Mouse (Mus musculus) forebrain, embryonic 14.5 days (tissue): ENCODE data around the gene Cetn4. TPM values are rescaled to one million over a fixed set of nuclear protein-coding genes. Genes with fewer than 3 reads are reported as not detected.
A peak's percentile ranks its signal among the peaks of the same experiment; 100 is the strongest.

ENCODE experiments used
- ATAC-seq: fragments of 200-750 bp; cut with Nextera tagmentation; 2 replicates; pipeline ENCODE4 v1.8.0; 2017; ENCODE audit warnings: mild to moderate bottlenecking, moderate library complexity
- DNase-seq: peaks from one replicate; pipeline ENCODE4 v3.0.0-alpha.2; 2015; ENCODE audit warnings: low spot score
- H3K27ac ChIP-seq: fragments of 300-500 bp; sonication (generic); 2 replicates; pipeline ENCODE4 v1.5.1; 2014; ENCODE audit warnings: low read depth, mild to moderate bottlenecking, control low read depth, low read length, moderate library complexity
- H3K27me3 ChIP-seq: fragments of 300-500 bp; sonication (generic); replicated peaks from 2 replicates; pipeline ENCODE4 v1.6.1; 2014; ENCODE audit warnings: low read length, control low read depth, mixed read lengths; ENCODE audit not compliant: control insufficient read depth, insufficient read depth
- H3K36me3 ChIP-seq: fragments of 300-500 bp; sonication (generic); 2 replicates; pipeline ENCODE4 v1.6.1; 2014; ENCODE audit warnings: low read length, control low read depth; ENCODE audit not compliant: control insufficient read depth, insufficient read depth
- H3K4me1 ChIP-seq: fragments of 300-500 bp; sonication (generic); 2 replicates; pipeline ENCODE4 v1.6.1; 2014; ENCODE audit warnings: antibody characterized with exemption, low read length, control low read depth; ENCODE audit not compliant: control insufficient read depth, insufficient read depth
- H3K4me2 ChIP-seq: fragments of 300-500 bp; sonication (generic); 2 replicates; pipeline ENCODE4 v1.6.1; 2014; ENCODE audit warnings: mild to moderate bottlenecking, control low read depth, low read length
- H3K4me3 ChIP-seq: fragments of 300-500 bp; sonication (generic); 2 replicates; pipeline ENCODE4 v1.5.1; 2014; ENCODE audit warnings: low read depth, low read length, control low read depth
- H3K9ac ChIP-seq: fragments of 300-500 bp; sonication (generic); 2 replicates; pipeline ENCODE4 v1.6.1; 2014; ENCODE audit warnings: mild to moderate bottlenecking, low read length, control low read depth, moderate library complexity
- H3K9me3 ChIP-seq: fragments of 300-500 bp; sonication (generic); replicated peaks from 2 replicates; pipeline ENCODE4 v1.6.1; 2016; ENCODE audit warnings: low read length, control low read depth, mixed read lengths; ENCODE audit not compliant: control insufficient read depth
- WGBS: fragments of 180-500 bp; shearing (Covaris S2); extraction: QIAGEN DNeasy Blood & Tissue Kit; methylation state at CpG from one replicate; pipeline ENCODE4 v1.1.7; 2014; 5-methylcytosine and 5-hydroxymethylcytosine counted together
- polyA plus RNA-seq: library from polyadenylated mRNA; unstranded; fragments of >200 nt; fragmentation: Nextera tagmentation; extraction: Ambion mirVana; gene quantifications from 2 replicates; pipeline ENCODE4 v1.2.1, GENCODE M21; 2014

Gene Cetn4
- polyA plus RNA-seq, 1 experiment from 2014 or later = 1.6 TPM

- ATAC-seq = no peak
- Histone ChIP-seq H3K4me3 (no peak overlapping the region), H3K9ac (no peak overlapping the region), H3K4me2 (no peak overlapping the region), H3K27ac (no peak overlapping the region), H3K4me1 (peaks cover under 1% of the 10 kb centered on the region), H3K9me3 (no peaks in the 10 kb centered on the region), H3K27me3 (peaks cover 7% of the 10 kb centered on the region; the same call in 1 of the 2 replicates), H3K36me3 (no peaks in the 10 kb centered on the region)
- 85% methylated on average over 5 of the region's 5 CpGs for WGBS
- no peak for DNase-seq
Observed at GRCm38 (mm10) chr3:37342811-37343210, 30.3 kb upstream of the Cetn4 start.

- ATAC-seq = no peak
- WGBS = 64% methylated on average over 5 of the region's 5 CpGs
- Histone ChIP-seq H3K27ac (no peak overlapping the region), H3K9me3 (no peaks in the 10 kb centered on the region), H3K36me3 (no peaks in the 10 kb centered on the region), H3K4me2 (no peak overlapping the region), H3K4me3 (no peak overlapping the region), H3K4me1 (no peaks in the 10 kb centered on the region), H3K27me3 (no peaks in the 10 kb centered on the region), H3K9ac (no peak overlapping the region)
- DNase-seq = peak; percentile 7
Observed at GRCm38 (mm10) chr3:37341110-37341509, 28.6 kb upstream of the Cetn4 start.

- DNase-seq = no peak
- 91% methylated on average over 4 of the region's 4 CpGs for WGBS
- H3K4me1 ChIP-seq = no peaks in the 10 kb centered on the region
- no peak overlapping the region for H3K27ac ChIP-seq
- no peaks in the 10 kb centered on the region for H3K27me3 ChIP-seq
- H3K9me3 ChIP-seq = no peaks in the 10 kb centered on the region
- no peak overlapping the region for H3K4me2 ChIP-seq
- no peaks in the 10 kb centered on the region for H3K36me3 ChIP-seq
- ATAC-seq = no peak
- H3K4me3 ChIP-seq = no peak overlapping the region
- H3K9ac ChIP-seq = no peak overlapping the region
Observed at GRCm38 (mm10) chr3:37334053-37334452, 21.5 kb upstream of the Cetn4 start.

GRCm38 (mm10) chr3:37331999-37332449, 19.5 kb upstream of the Cetn4 start:
- no peak overlapping the region for H3K4me2 ChIP-seq
- H3K9ac ChIP-seq = no peak overlapping the region
- H3K9me3 ChIP-seq = no peaks in the 10 kb centered on the region
- ATAC-seq (no peak), DNase-seq (no peak)
- H3K4me1 ChIP-seq = no peaks in the 10 kb centered on the region
- H3K4me3 ChIP-seq = no peak overlapping the region
- H3K36me3 ChIP-seq = no peaks in the 10 kb centered on the region
- no peak overlapping the region for H3K27ac ChIP-seq
- H3K27me3 ChIP-seq = no peaks in the 10 kb centered on the region
- 70% methylated on average over 6 of the region's 6 CpGs for WGBS

DNA sequence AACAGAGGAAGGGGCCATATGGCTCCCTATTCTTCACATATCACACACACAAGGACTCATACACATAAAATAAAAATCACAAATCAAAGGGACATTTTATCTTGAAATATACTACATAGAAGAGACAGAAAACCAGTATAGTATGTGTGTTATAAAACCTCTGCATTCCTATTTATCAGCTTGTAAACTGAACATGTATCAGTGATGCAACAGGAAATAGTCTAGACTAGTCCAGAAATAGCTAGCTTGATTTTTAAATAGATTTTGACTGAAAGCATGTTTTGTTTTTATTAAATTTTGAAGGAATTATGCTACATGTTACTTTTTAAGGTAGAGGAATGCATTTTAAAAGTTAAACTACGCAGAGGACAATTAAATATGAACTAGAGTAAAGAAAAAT, 17.5 kb upstream of the Cetn4 start:
- H3K27me3 ChIP-seq = no peaks in the 10 kb centered on the region
- no peak for DNase-seq
- ATAC-seq = no peak
- 86% methylated on average over 1 of the region's 1 CpGs for WGBS
- H3K4me3 ChIP-seq = no peak overlapping the region
- no peak overlapping the region for H3K4me2 ChIP-seq
- H3K27ac ChIP-seq = no peak overlapping the region
- H3K36me3 ChIP-seq = no peaks in the 10 kb centered on the region
- no peaks in the 10 kb centered on the region for H3K4me1 ChIP-seq
- no peak overlapping the region for H3K9ac ChIP-seq
- no peaks in the 10 kb centered on the region for H3K9me3 ChIP-seq

GRCm38 (mm10) chr3:37328489-37328888, 16.0 kb upstream of the Cetn4 start:
- Histone ChIP-seq H3K9ac (no peak overlapping the region), H3K4me2 (no peak overlapping the region), H3K27ac (no peak overlapping the region), H3K4me3 (no peak overlapping the region), H3K36me3 (no peaks in the 10 kb centered on the region), H3K27me3 (no peaks in the 10 kb centered on the region), H3K4me1 (no peaks in the 10 kb centered on the region), H3K9me3 (no peaks in the 10 kb centered on the region)
- no peak for DNase-seq
- ATAC-seq = no peak
- 76% methylated on average over 2 of the region's 2 CpGs for WGBS

DNA sequence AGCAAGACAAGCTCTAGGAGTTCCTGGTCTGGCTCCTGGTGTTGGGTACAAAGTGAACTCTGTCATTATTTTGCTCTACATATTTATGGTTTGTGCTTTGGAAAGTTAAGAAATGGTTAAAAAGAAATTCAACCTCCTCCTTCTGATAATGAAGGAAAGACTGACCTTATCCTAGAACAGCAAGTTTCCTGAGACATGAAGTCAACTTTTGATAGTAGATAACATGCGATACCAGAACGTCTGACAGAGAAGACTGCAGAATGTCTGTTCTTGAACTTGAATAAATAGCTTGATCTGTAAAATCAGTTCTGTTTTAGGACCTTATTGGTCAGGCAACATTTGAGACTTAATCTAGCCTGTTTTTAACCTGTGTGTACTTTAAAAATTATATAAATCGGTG, 14.1 kb upstream of the Cetn4 start:
- DNase-seq = no peak
- 94% methylated on average over 3 of the region's 3 CpGs for WGBS
- ATAC-seq = no peak
- H3K9me3 ChIP-seq = no peaks in the 10 kb centered on the region
- H3K4me3 ChIP-seq = no peak overlapping the region
- H3K27ac ChIP-seq = no peak overlapping the region
- no peak overlapping the region for H3K9ac ChIP-seq
- H3K27me3 ChIP-seq = no peaks in the 10 kb centered on the region
- H3K4me1 ChIP-seq = no peaks in the 10 kb centered on the region
- H3K36me3 ChIP-seq = no peaks in the 10 kb centered on the region
- no peak overlapping the region for H3K4me2 ChIP-seq

- no peak overlapping the region for H3K4me2 ChIP-seq
- no peaks in the 10 kb centered on the region for H3K4me1 ChIP-seq
- no peak overlapping the region for H3K4me3 ChIP-seq
- H3K27me3 ChIP-seq = no peaks in the 10 kb centered on the region
- no peak overlapping the region for H3K9ac ChIP-seq
- DNase-seq = no peak
- no peaks in the 10 kb centered on the region for H3K36me3 ChIP-seq
- WGBS = 85% methylated on average over 5 of the region's 5 CpGs
- no peak for ATAC-seq
- no peaks in the 10 kb centered on the region for H3K9me3 ChIP-seq
- H3K27ac ChIP-seq = no peak overlapping the region
Observed at GRCm38 (mm10) chr3:37325317-37326112, 13.0 kb upstream of the Cetn4 start.

GRCm38 (mm10) chr3:37324310-37324709, 11.8 kb upstream of the Cetn4 start:
- WGBS = 59% methylated on average over 3 of the region's 3 CpGs
- Histone ChIP-seq H3K9ac (no peak overlapping the region), H3K27me3 (no peaks in the 10 kb centered on the region), H3K27ac (no peak overlapping the region), H3K4me2 (no peak overlapping the region), H3K9me3 (no peaks in the 10 kb centered on the region), H3K4me1 (no peaks in the 10 kb centered on the region), H3K4me3 (no peak overlapping the region), H3K36me3 (no peaks in the 10 kb centered on the region)
- no peak for ATAC-seq
- DNase-seq = peak; percentile 40
